8 mouse cellular contexts compared by ENCODE assay signal in genomic region chr9:21031251-21031895, GRCm38 (mm10). TPM values are rescaled to one million over a fixed set of nuclear protein-coding genes. Genes with fewer than 3 reads are reported as not detected.
DNase-seq lines count a peak whose midpoint lies in the region; ATAC-seq and TF ChIP-seq lines count a peak whose summit lies in the region.

No protein-coding gene starts in this region.

- H3K9ac ChIP-seq in MEL (ENCODE audit: control insufficient read depth, low read depth, low read length, poor library complexity, severe bottlenecking) = peak overlapping the region; percentile 64
- peak overlapping the region; percentile 61 for H3K9ac ChIP-seq in forebrain, postnatal 0 days
- peak overlapping the region; percentile 44 for H3K9ac ChIP-seq in lung, embryonic 16.5 days (ENCODE audit: low read length)

- H3K27ac ChIP-seq in MEL (ENCODE audit: control insufficient read depth, low read depth, low read length) = peak overlapping the region; percentile 85
- peak overlapping the region; percentile 66 for H3K27ac ChIP-seq in forebrain, postnatal 0 days (ENCODE audit: low read depth, low read length)
- H3K27ac ChIP-seq in lung, embryonic 16.5 days (ENCODE audit: low read length) = peak overlapping the region; percentile 78

- H3K36me3 ChIP-seq in MEL (ENCODE audit: control insufficient read depth in 1 of 2, insufficient read depth in 2 of 2, low read length in 2 of 2) = peaks cover 0 to 17% of the 10 kb centered on the region in 2 experiments; a peak in 2 of 4 replicates
- H3K36me3 ChIP-seq in forebrain, postnatal 0 days (ENCODE audit: insufficient read depth) = no peaks in the 10 kb centered on the region
- H3K36me3 ChIP-seq in lung, embryonic 16.5 days (ENCODE audit: control insufficient read depth, insufficient read depth, low read length) = no peaks in the 10 kb centered on the region

- H3K4me3 ChIP-seq in MEL (ENCODE audit: control insufficient read depth in 1 of 2, insufficient read depth in 1 of 2, low read depth in 2 of 2, low read length in 2 of 2) = peak overlapping the region; percentile 55 to 64
- peak overlapping the region; percentile 57 for H3K4me3 ChIP-seq in forebrain, postnatal 0 days (ENCODE audit: low read depth, low read length)
- peak overlapping the region; percentile 65 for H3K4me3 ChIP-seq in lung, embryonic 16.5 days (ENCODE audit: low read length)

- peak overlapping the region; percentile 99 for H3K4me2 ChIP-seq in forebrain, postnatal 0 days (ENCODE audit: low read depth)
- H3K4me2 ChIP-seq in lung, embryonic 16.5 days (ENCODE audit: low read depth, low read length) = peak overlapping the region; percentile 98

- H3K9me3 ChIP-seq in MEL (replicated peaks; ENCODE audit: insufficient read depth, low read length) = no peaks in the 10 kb centered on the region
- H3K9me3 ChIP-seq in forebrain, postnatal 0 days (ENCODE audit: low read length) = no peaks in the 10 kb centered on the region
- H3K9me3 ChIP-seq in lung, embryonic 16.5 days (ENCODE audit: control insufficient read depth, low read length) = no peaks in the 10 kb centered on the region

- H3K27me3 ChIP-seq in MEL (ENCODE audit: control insufficient read depth in 1 of 2, insufficient read depth in 2 of 2, low read length in 2 of 2) = no peaks in the 10 kb centered on the region
- peaks cover 59% of the 10 kb centered on the region for H3K27me3 ChIP-seq in forebrain, postnatal 0 days (ENCODE audit: insufficient read depth, low read length)
- peaks cover 47% of the 10 kb centered on the region for H3K27me3 ChIP-seq in lung, embryonic 16.5 days (ENCODE audit: control insufficient read depth, insufficient read depth, low read depth, low read length)

- no peak for TF ChIP-seq EP300 in MEL (IDR thresholded peaks at IDR 0.05; ENCODE audit: low read depth in 1 of 2, low read length in 2 of 2)

- no peak for TF ChIP-seq POLR2A in MEL (IDR thresholded peaks at IDR 0.05; ENCODE audit: control insufficient read depth in 1 of 2, insufficient read depth in 1 of 2, low read depth in 1 of 2, low read length in 2 of 2, poor library complexity in 1 of 2)
- TF ChIP-seq POLR2A in brain, embryonic 14.5 days (IDR thresholded peaks at IDR 0.05; ENCODE audit: borderline replicate concordance, extremely low read depth, insufficient read depth, insufficient read length, poor library complexity, severe bottlenecking) = no peak

- peaks cover 23% of the 10 kb centered on the region for H3K79me2 ChIP-seq in MEL (ENCODE audit: control insufficient read depth, insufficient read depth, low read length, poor library complexity)

- ATAC-seq in forebrain, postnatal 0 days = peak; percentile 70
- peak; percentile 22; the same call in 1 of the 2 replicates for ATAC-seq in lung, embryonic 16.5 days (ENCODE audit: low read depth)

- peaks cover 14 to 31% of the 10 kb centered on the region in 2 experiments for H3K4me1 ChIP-seq in MEL (ENCODE audit: control insufficient read depth in 1 of 2, insufficient read depth in 2 of 2, low read length in 2 of 2)
- H3K4me1 ChIP-seq in forebrain, postnatal 0 days (ENCODE audit: insufficient read depth) = peaks cover 13% of the 10 kb centered on the region
- peaks cover 50% of the 10 kb centered on the region for H3K4me1 ChIP-seq in lung, embryonic 16.5 days (replicated peaks; ENCODE audit: control insufficient read depth, insufficient read depth, low read length)

- no peak for TF ChIP-seq RAD21 in MEL (IDR thresholded peaks at IDR 0.05; ENCODE audit: low read depth, low read length)

- WGBS in forebrain, postnatal 0 days = 2% methylated on average over 36 of the region's 36 CpGs
- WGBS in lung, embryonic 16.5 days = under 1% methylated on average over 36 of the region's 36 CpGs

- peak; percentile 99 for DNase-seq in MEL (ENCODE audit: low read depth, low spot score)
- peak; percentile 71 for DNase-seq in brain, embryonic 14.5 days (ENCODE audit: low read depth)
- DNase-seq in forebrain, postnatal 0 days = peak; percentile 85
- DNase-seq in heart, postnatal 4 days = peak; percentile 70
- DNase-seq in layer of hippocampus, postnatal 10 days (ENCODE audit: low spot score in 2 of 2) = peak; percentile 65 to 74
- DNase-seq in right cerebral cortex, adult 18-20 months = peak; percentile 87
- peak; percentile 68 for DNase-seq in yolk sac, embryonic 10.5 days (ENCODE audit: low spot score)

- TF ChIP-seq CTCF in MEL (IDR thresholded peaks at IDR 0.05 in 2 of 3, conservative IDR thresholded peaks at IDR 0.05 in 1 of 3; ENCODE audit: control insufficient read depth in 1 of 3, insufficient read depth in 1 of 3, low read depth in 2 of 3, low read length in 3 of 3, poor library complexity in 1 of 3, severe bottlenecking in 1 of 3) = no peak
- no peak for TF ChIP-seq CTCF in brain, embryonic 14.5 days (IDR thresholded peaks at IDR 0.05; ENCODE audit: borderline replicate concordance, extremely low read depth, insufficient read depth, insufficient read length)
- no peak for TF ChIP-seq CTCF in forebrain, postnatal 0 days (IDR thresholded peaks at IDR 0.05; ENCODE audit: low read depth)

TF ChIP-seq in MEL, 35 proteins besides CTCF, POLR2A, EP300 and RAD21:
- TF ChIP-seq TCF12 (IDR thresholded peaks at IDR 0.05; ENCODE audit: low read depth, low read length) = no peak
- no peak for TF ChIP-seq TBP (IDR thresholded peaks at IDR 0.05; ENCODE audit: low read depth, low read length)
- peak; percentile 10; the same call in 1 of the 2 replicates for TF ChIP-seq GATA1 (IDR thresholded peaks at IDR 0.05; ENCODE audit: low read depth, low read length)
- TF ChIP-seq RCOR1 (IDR thresholded peaks at IDR 0.05; ENCODE audit: low read depth, low read length) = no peak

RNA-seq across cellular contexts. Expression of gene Icam5, which starts 0.5 kb away (rescaled TPM):
- total RNA-seq in MEL (2012; rRNA removed) = 4.8 TPM in 2 replicates
- 1 to 10 TPM in 1 of 2 experiments, not detected in 1; 9.5 TPM for polyA plus RNA-seq in MEL (2012; ENCODE audit: insufficient read depth in 1 of 2, insufficient read length in 2 of 2, low read depth in 1 of 2, low replicate concordance in 2 of 2, missing spikeins in 1 of 2)
- polyA plus RNA-seq in brain, embryonic 14.5 days (2012; rRNA removed) = 1.0 and 1.5 TPM in 2 replicates
- 17.2 and 19.4 TPM in 2 replicates for total RNA-seq in forebrain, postnatal 0 days (2014; rRNA removed)
- 8.2 and 10.3 TPM in 2 replicates for polyA plus RNA-seq in forebrain, postnatal 0 days (2015; fragmentation: Nextera tagmentation; extraction: Ambion mirVana)
- total RNA-seq in heart, postnatal 4 days (2021) = not detected
- 100 to 1,000 TPM; 256 to 261 TPM for total RNA-seq in layer of hippocampus, postnatal 10 days (2021)
- polyA plus RNA-seq in lung, embryonic 16.5 days (2015; fragmentation: Nextera tagmentation; extraction: Ambion mirVana) = 0.24 and 0.33 TPM in 2 replicates

RNA-seq across cellular contexts. Expression of gene Icam4, which starts 2.2 kb away (rescaled TPM):
- total RNA-seq in MEL (2012; rRNA removed) = 259 and 260 TPM in 2 replicates
- polyA plus RNA-seq in MEL (2012; ENCODE audit: insufficient read depth in 1 of 2, insufficient read length in 2 of 2, low read depth in 1 of 2, low replicate concordance in 2 of 2, missing spikeins in 1 of 2) = 100 to 1,000 TPM; 193 to 268 TPM
- polyA plus RNA-seq in brain, embryonic 14.5 days (2012; rRNA removed) = 0.08 and 0.13 TPM in 2 replicates
- not detected in 2 replicates for total RNA-seq in forebrain, postnatal 0 days (2014; rRNA removed)
- polyA plus RNA-seq in forebrain, postnatal 0 days (2015; fragmentation: Nextera tagmentation; extraction: Ambion mirVana) = not detected in 2 replicates
- under 1 TPM; 0.27 to 0.93 TPM for total RNA-seq in heart, postnatal 4 days (2021)
- total RNA-seq in layer of hippocampus, postnatal 10 days (2021) = under 1 TPM in 1 of 2 experiments, not detected in 1; 0.56 TPM
- 2.2 and 4.2 TPM in 2 replicates for polyA plus RNA-seq in lung, embryonic 16.5 days (2015; fragmentation: Nextera tagmentation; extraction: Ambion mirVana)

RNA-seq across cellular contexts. Expression of gene Icam1, which starts 15.6 kb away (rescaled TPM):
- 24.4 and 26.0 TPM in 2 replicates for total RNA-seq in MEL (2012; rRNA removed)
- polyA plus RNA-seq in MEL (2012; ENCODE audit: insufficient read depth in 1 of 2, insufficient read length in 2 of 2, low read depth in 1 of 2, low replicate concordance in 2 of 2, missing spikeins in 1 of 2) = 10 to 100 TPM in 1 of 2 experiments, not detected in 1; 31.0 TPM
- polyA plus RNA-seq in brain, embryonic 14.5 days (2012; rRNA removed) = 3.0 and 3.9 TPM in 2 replicates
- total RNA-seq in forebrain, postnatal 0 days (2014; rRNA removed) = 3.2 and 3.7 TPM in 2 replicates
- polyA plus RNA-seq in forebrain, postnatal 0 days (2015; fragmentation: Nextera tagmentation; extraction: Ambion mirVana) = 3.1 and 3.6 TPM in 2 replicates
- total RNA-seq in heart, postnatal 4 days (2021) = 1 to 10 TPM; 8.0 to 8.5 TPM
- 1 to 10 TPM; 3.0 to 3.9 TPM for total RNA-seq in layer of hippocampus, postnatal 10 days (2021)
- polyA plus RNA-seq in lung, embryonic 16.5 days (2015; fragmentation: Nextera tagmentation; extraction: Ambion mirVana) = 76.2 and 93.0 TPM in 2 replicates

RNA-seq across cellular contexts. Expression of gene Mrpl4, which starts 28.8 kb away (rescaled TPM):
- total RNA-seq in MEL (2012; rRNA removed) = 280 and 282 TPM in 2 replicates
- polyA plus RNA-seq in MEL (2012; ENCODE audit: insufficient read depth in 1 of 2, insufficient read length in 2 of 2, low read depth in 1 of 2, low replicate concordance in 2 of 2, missing spikeins in 1 of 2) = 100 to 1,000 TPM in 1 of 2 experiments, not detected in 1; 474 TPM
- polyA plus RNA-seq in brain, embryonic 14.5 days (2012; rRNA removed) = 81.1 and 85.4 TPM in 2 replicates
- 59.9 and 77.8 TPM in 2 replicates for total RNA-seq in forebrain, postnatal 0 days (2014; rRNA removed)
- polyA plus RNA-seq in forebrain, postnatal 0 days (2015; fragmentation: Nextera tagmentation; extraction: Ambion mirVana) = 101 and 111 TPM in 2 replicates
- 10 to 100 TPM; 85.7 to 98.0 TPM for total RNA-seq in heart, postnatal 4 days (2021)
- 10 to 100 TPM; 47.2 to 54.4 TPM for total RNA-seq in layer of hippocampus, postnatal 10 days (2021)
- polyA plus RNA-seq in lung, embryonic 16.5 days (2015; fragmentation: Nextera tagmentation; extraction: Ambion mirVana) = 156 TPM in 2 replicates

RNA-seq across cellular contexts. Expression of gene Zglp1, which starts 35.5 kb away (rescaled TPM):
- total RNA-seq in MEL (2012; rRNA removed) = 1.1 and 1.5 TPM in 2 replicates
- 1 to 10 TPM in 1 of 2 experiments, not detected in 1; 8.0 TPM for polyA plus RNA-seq in MEL (2012; ENCODE audit: insufficient read depth in 1 of 2, insufficient read length in 2 of 2, low read depth in 1 of 2, low replicate concordance in 2 of 2, missing spikeins in 1 of 2)
- polyA plus RNA-seq in brain, embryonic 14.5 days (2012; rRNA removed) = 1.3 and 2.1 TPM in 2 replicates
- not detected in 2 replicates for total RNA-seq in forebrain, postnatal 0 days (2014; rRNA removed)
- polyA plus RNA-seq in forebrain, postnatal 0 days (2015; fragmentation: Nextera tagmentation; extraction: Ambion mirVana) = 0.56 and 0.84 TPM in 2 replicates
- total RNA-seq in heart, postnatal 4 days (2021) = not detected
- total RNA-seq in layer of hippocampus, postnatal 10 days (2021) = 1 to 10 TPM; 1.7 to 2.4 TPM
- 1.1 and 1.2 TPM in 2 replicates for polyA plus RNA-seq in lung, embryonic 16.5 days (2015; fragmentation: Nextera tagmentation; extraction: Ambion mirVana)

Comparison
In these comparisons a context has a peak if more than half of its experiments do, and no peak if none do; other contexts are left out.
1. Peak in every context shown above with its lines: DNase-seq, ATAC-seq, H3K4me3 ChIP-seq and H3K27ac ChIP-seq.
2. RNA of gene Icam5, which starts 0.5 kb away (total RNA-seq): 256 to 261 TPM in layer of hippocampus, postnatal 10 days; 17.2 to 19.4 TPM in forebrain, postnatal 0 days, 4.8 TPM in MEL and not detected in heart, postnatal 4 days; every median in the first group is over 10 times any median in the second.
3. RNA of gene Icam4, which starts 2.2 kb away (total RNA-seq): 259 to 260 TPM in MEL; 0.27 to 0.93 TPM in heart, postnatal 4 days, 0.56 TPM in layer of hippocampus, postnatal 10 days and not detected in forebrain, postnatal 0 days; every median in the first group is over 100 times any median in the second.